Mouse (Mus musculus) embryonic fibroblast, embryonic 13.5 days (primary cell): ENCODE results near the gene Dusp5. TPM values are rescaled to one million over a fixed set of nuclear protein-coding genes. Genes with fewer than 3 reads are reported as not detected.

Source experiments
- polyA plus RNA-seq: library from polyadenylated mRNA; stranded (reverse); fragments of >200 nt; gene quantifications from 2 replicates; pipeline ENCODE4 v1.2.4, GENCODE M21; 2011; ENCODE audit warnings: low read depth; ENCODE audit not compliant: missing spikeins, insufficient read length

Dusp5 gene
- polyA plus RNA-seq, 1 experiment, result 19.5 TPM

Other genes with a start within 250 kb of the Dusp5 start
- 17.5 and 19.8 TPM in 2 replicates for gene Mxi1, start 218.6 kb upstream of the Dusp5 start, polyA plus RNA-seq
- gene Gm10197, start 157.3 kb upstream of the Dusp5 start, polyA plus RNA-seq, result not detected in 2 replicates
- 55.0 and 61.7 TPM in 2 replicates for gene Smndc1, start 138.5 kb upstream of the Dusp5 start, polyA plus RNA-seq
- 153 and 193 TPM in 2 replicates for gene Nutf2-ps1, start 60.0 kb downstream of the Dusp5 start, polyA plus RNA-seq
- gene Smc3, start 71.3 kb downstream of the Dusp5 start, polyA plus RNA-seq, result 54.2 and 67.8 TPM in 2 replicates
- gene Rbm20, start 148.2 kb downstream of the Dusp5 start, polyA plus RNA-seq, result 1.5 and 2.4 TPM in 2 replicates